Mouse (Mus musculus): Measurements from ENCODE around the gene Abhd12b. TPM values are rescaled to one million over a fixed set of nuclear protein-coding genes. Genes with fewer than 3 reads are reported as not detected.

Gene Abhd12b
- polyA plus RNA-seq, 1 experiment from 2014 or later = not detected

DNA sequence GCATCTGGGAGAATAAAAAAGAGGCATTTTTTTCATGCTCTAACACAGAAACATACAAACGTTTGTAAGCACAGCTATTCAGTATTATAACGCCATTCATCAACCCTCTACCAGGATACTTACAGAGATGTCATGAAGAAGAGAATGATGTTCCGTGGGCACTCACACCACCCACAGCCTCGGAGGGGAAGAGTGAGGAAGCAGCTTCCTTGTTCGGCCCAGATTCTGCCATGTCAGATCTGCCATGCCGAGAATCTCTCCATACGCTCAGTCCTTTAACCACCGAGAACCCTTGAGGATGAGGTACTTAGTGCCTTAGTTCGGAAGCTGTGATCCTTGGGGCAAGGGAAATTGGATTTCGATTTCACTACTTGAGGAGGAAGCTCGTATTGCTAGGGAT, 40.6 kb upstream of the Abhd12b start, which contains the start of gene Nin:
Nin (minus strand) TSS at position 367 of the 400 bp plus-strand sequence.
- ChIA-PET CTCF (no interaction called here), POLR2A (no interaction called here)
- no peak for ATAC-seq
- no peak for DNase-seq (ENCODE audit: low read depth, low spot score)
- no peak for TF ChIP-seq CTCF (IDR thresholded peaks at IDR 0.05)
- no peaks in the 10 kb centered on the region for H3K27me3 ChIP-seq
- in situ Hi-C loops (cut with MboI; ENCODE audit: low pct_unique_long_range_greater_than_20kb) = no loop called here

DNA sequence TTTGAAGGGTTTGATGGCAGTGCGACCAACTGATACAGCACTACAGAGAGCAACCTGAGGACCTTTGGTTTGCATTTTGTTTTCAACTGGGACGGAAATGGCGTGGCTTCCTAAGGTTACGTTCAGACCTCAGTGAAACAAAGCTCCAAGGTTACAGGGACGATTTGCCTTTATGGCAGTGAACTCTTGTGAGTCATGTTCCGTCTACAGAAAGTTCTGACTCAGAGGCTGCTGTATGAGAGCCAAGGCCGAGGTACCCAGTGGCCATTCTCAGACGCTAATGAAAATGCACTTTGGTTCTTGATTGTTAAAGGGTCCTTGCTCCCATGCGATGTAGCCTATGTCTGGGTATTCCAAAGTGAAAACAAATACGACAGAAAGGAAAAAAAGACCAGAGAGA, 36.8 kb upstream of the Abhd12b start:
- peaks cover under 1% of the 10 kb centered on the region for H3K27me3 ChIP-seq
- peak; percentile 51 for ATAC-seq
- POLR2A ChIA-PET = no interaction called here
- in situ Hi-C loops (cut with MboI; ENCODE audit: low pct_unique_long_range_greater_than_20kb) = no loop called here
- TF ChIP-seq CTCF (IDR thresholded peaks at IDR 0.05) = no peak
- no peak for DNase-seq (ENCODE audit: low read depth, low spot score)
- CTCF ChIA-PET = interaction anchor here (1.1 to 1.3 kb wide), 2 partner anchors 11 to 13 kb away, joined by 3 read pairs; no protein-coding TSS in a partner anchor

- ChIA-PET CTCF (no interaction called here), POLR2A (no interaction called here)
- H3K27me3 ChIP-seq = peaks cover 11% of the 10 kb centered on the region
- in situ Hi-C loops (cut with MboI; ENCODE audit: low pct_unique_long_range_greater_than_20kb) = no loop called here
- ATAC-seq (no peak), DNase-seq (ENCODE audit: low read depth, low spot score) (no peak)
- no peak for TF ChIP-seq CTCF (IDR thresholded peaks at IDR 0.05)
Measured at GRCm38 (mm10) chr12:70118721-70119345, 35.1 kb upstream of the Abhd12b start.

DNA sequence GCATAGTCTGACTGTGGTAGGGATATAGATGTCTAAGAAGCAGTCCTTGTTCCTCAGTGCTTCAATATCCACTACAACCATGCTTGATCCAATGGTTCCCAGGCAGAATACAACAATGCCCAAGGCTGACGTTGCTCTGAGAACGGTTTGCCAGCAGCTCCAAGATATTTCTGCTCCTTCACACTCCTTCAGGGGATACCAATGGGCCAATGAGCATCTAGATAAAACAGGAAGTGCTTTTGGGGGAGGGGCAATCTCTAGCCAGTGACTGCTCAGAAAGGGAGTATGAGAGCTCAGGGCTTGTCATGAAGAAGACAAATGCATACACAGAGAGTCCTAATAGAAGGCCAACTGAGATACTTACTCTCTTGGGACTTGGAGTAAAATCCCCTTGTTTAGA, 34.4 kb upstream of the Abhd12b start:
- in situ Hi-C loops (cut with MboI; ENCODE audit: low pct_unique_long_range_greater_than_20kb) = no loop called here
- no peak for DNase-seq (ENCODE audit: low read depth, low spot score)
- no peak for TF ChIP-seq CTCF (IDR thresholded peaks at IDR 0.05)
- ATAC-seq = no peak
- peaks cover 12% of the 10 kb centered on the region for H3K27me3 ChIP-seq
- ChIA-PET POLR2A (no interaction called here), CTCF (no interaction called here)

DNA sequence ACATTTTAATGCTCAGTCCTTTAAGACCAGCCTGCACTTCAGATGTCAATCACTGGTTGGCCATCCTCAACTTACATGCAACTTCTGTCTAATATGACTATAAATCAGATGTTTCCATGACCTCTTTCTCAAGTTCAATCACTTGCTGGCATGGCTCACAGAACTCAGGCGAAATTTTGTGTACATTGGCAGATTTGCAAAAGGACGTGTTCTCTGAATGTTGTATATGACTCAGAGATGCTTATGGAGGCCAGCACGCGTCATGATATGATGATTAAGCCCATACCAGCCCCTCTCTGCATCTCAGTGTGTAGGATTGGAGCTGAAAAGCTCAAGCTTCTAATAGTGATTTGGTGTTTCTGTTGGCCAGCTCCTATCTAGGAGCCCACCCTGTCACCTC, 27.3 kb upstream of the Abhd12b start:
- ATAC-seq = no peak
- ChIA-PET CTCF (no interaction called here), POLR2A (no interaction called here)
- no peak for TF ChIP-seq CTCF (IDR thresholded peaks at IDR 0.05)
- H3K27me3 ChIP-seq = peaks cover 31% of the 10 kb centered on the region
- DNase-seq (ENCODE audit: low read depth, low spot score) = no peak
- in situ Hi-C loops (cut with MboI; ENCODE audit: low pct_unique_long_range_greater_than_20kb) = no loop called here

DNA sequence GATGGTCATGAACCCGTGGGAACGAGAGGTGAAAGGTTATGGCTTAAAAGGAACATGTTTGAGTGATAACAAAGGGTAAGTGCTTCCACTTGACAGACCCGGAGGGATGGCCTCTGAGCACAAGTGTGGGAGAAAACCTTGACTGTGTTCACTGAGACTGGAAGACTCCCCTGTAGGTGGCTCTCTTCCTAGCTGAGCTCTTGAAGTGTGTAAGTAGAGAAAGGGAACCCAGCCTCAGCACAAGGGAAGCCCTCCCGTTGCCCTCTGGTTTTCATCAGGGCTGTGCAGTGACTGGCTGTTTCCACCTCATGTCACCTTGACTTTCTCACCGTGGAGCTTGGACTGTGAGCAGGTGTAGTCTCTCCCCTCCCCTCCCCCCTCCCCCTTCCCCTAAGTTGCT, 24.8 kb upstream of the Abhd12b start:
- DNase-seq (ENCODE audit: low read depth, low spot score) (no peak), ATAC-seq (no peak)
- in situ Hi-C loops (cut with MboI; ENCODE audit: low pct_unique_long_range_greater_than_20kb) = no loop called here

DNA sequence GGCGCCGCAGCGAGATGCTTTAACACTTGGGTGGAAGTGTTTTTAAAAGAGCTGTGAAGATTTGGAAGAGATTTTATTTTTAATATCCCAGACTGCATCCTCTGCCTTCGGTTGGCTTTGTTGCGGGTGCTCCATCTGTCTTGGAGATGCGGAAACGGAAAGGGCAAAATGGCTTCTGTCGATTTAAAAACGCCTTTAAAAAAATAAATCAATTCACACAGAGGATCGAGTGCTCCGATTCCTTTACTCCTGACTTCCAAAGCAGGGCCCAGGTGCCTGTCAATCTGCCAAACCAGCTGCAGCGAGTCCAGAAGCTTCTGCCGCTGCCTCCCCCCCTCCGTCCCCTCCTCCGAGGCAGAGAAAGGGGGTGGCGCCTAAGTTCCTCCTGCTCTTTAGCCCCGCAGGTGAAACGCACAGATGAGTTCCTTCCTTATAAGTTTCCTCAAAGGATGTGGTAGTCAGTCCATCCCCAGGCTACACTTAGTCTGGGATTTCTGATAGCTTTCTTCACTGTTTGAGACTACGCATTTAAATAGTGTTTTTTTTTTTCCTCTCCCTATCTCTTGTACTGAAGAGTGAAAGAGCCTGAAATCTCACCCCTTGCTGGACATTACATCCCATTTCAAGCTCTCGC, 22.8 kb upstream of the Abhd12b start:
- no peak for ATAC-seq

More for the DNA sequence above, 24.8 kb upstream of the Abhd12b start:
- no peak for TF ChIP-seq CTCF (IDR thresholded peaks at IDR 0.05)
- POLR2A ChIA-PET = no interaction called here
- CTCF ChIA-PET = interaction anchor here (1.2 kb wide), 1 partner anchor 10 kb away, joined by 3 read pairs; no protein-coding TSS in a partner anchor
- peaks cover 20% of the 10 kb centered on the region for H3K27me3 ChIP-seq

DNA sequence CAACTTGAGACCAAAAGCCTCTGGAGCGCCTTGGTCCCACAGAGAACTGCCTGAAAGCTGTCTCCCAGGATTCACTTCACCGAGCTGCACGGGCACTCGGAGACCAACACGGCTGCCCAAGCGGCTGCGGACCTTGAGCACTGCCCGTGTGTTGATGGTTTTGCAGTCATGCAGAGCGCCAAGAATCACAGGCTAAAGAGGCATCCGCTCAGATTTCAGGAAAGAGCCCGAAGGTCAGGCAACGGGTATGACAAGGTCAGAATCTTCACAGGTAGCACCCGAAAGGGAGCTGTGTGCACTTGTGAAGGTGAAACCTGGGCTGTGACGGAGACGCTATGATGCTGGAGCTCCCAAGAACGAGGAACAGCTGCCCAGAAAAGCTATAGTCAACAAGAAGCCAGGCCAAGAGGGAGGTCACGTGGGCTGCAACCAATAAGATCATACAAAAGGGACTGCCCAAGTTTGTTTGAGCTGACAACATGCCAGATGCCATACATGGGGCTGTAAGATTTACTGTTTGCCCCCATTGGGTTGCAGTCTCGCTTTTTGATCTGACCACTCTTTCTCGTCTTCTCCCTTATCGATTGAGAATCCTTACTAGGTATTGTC, 19.2 kb upstream of the Abhd12b start:
- DNase-seq (ENCODE audit: low read depth, low spot score) = no peak
- CTCF ChIA-PET = no interaction called here
- H3K27me3 ChIP-seq = peaks cover 9% of the 10 kb centered on the region
- in situ Hi-C loops (cut with MboI; ENCODE audit: low pct_unique_long_range_greater_than_20kb) = no loop called here
- POLR2A ChIA-PET = no interaction called here
- no peak for TF ChIP-seq CTCF (IDR thresholded peaks at IDR 0.05)
- ATAC-seq = no peak

More for the DNA sequence above, 22.8 kb upstream of the Abhd12b start:
- in situ Hi-C loops (cut with MboI; ENCODE audit: low pct_unique_long_range_greater_than_20kb) = no loop called here
- ChIA-PET POLR2A (no interaction called here), CTCF (interaction anchor here (1.2 to 1.5 kb wide), 2 partner anchors 13 to 26 kb away, joined by 3 to 5 read pairs; no protein-coding TSS in a partner anchor)
- H3K27me3 ChIP-seq = peaks cover 14% of the 10 kb centered on the region
- no peak for TF ChIP-seq CTCF (IDR thresholded peaks at IDR 0.05)
- DNase-seq (ENCODE audit: low read depth, low spot score) = no peak

DNA sequence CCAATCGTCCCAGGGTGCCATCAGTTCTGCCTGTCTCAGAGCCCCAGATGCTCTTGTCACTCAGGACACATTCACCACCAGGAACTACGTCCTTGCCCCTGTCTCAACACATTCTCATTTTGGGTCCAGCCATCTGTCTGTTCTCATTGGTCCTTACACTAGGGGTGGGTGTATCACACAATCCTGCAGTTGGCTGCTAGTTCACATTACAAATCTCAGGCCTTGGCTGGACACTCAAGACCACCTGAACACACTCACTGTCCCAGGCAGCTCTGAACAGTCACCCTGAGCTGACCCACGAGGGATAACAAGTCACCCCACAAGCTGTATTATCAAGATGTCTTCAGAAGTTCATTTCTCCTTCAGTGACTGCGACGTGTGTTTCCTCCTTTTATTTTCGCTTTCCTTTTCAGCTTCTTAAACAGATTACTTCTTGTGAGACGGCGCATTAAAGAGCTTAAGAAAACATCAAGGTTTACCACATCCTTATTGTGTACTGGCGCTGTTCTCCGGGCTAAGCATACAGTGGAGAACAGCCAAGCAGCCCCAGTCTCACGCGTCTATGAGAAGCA, 17.7 kb upstream of the Abhd12b start:
- no peak for TF ChIP-seq CTCF (IDR thresholded peaks at IDR 0.05)
- H3K27me3 ChIP-seq = no peaks in the 10 kb centered on the region
- ChIA-PET CTCF (interaction anchor here (0.7 to 1.2 kb wide), 2 partner anchors 9 kb away, joined by 3 to 4 read pairs; no protein-coding TSS in a partner anchor), POLR2A (interaction anchor here (0.6 kb wide), 1 partner anchor 69 kb away, joined by 3 read pairs; no protein-coding TSS in a partner anchor)
- in situ Hi-C loops (cut with MboI; ENCODE audit: low pct_unique_long_range_greater_than_20kb) = no loop called here
- ATAC-seq (no peak), DNase-seq (ENCODE audit: low read depth, low spot score) (no peak)

- no peak for DNase-seq (ENCODE audit: low read depth, low spot score)
- CTCF ChIA-PET = interaction anchor here (1.2 kb wide), 1 partner anchor 9 kb away, joined by 4 read pairs; no protein-coding TSS in a partner anchor
- H3K27me3 ChIP-seq = no peaks in the 10 kb centered on the region
- TF ChIP-seq CTCF (IDR thresholded peaks at IDR 0.05) = no peak
- POLR2A ChIA-PET = interaction anchor here (0.6 kb wide), 1 partner anchor 70 kb away, joined by 3 read pairs; no protein-coding TSS in a partner anchor
- no peak for ATAC-seq
- in situ Hi-C loops (cut with MboI; ENCODE audit: low pct_unique_long_range_greater_than_20kb) = no loop called here
Measured at GRCm38 (mm10) chr12:70137095-70137494, 16.8 kb upstream of the Abhd12b start.

DNA sequence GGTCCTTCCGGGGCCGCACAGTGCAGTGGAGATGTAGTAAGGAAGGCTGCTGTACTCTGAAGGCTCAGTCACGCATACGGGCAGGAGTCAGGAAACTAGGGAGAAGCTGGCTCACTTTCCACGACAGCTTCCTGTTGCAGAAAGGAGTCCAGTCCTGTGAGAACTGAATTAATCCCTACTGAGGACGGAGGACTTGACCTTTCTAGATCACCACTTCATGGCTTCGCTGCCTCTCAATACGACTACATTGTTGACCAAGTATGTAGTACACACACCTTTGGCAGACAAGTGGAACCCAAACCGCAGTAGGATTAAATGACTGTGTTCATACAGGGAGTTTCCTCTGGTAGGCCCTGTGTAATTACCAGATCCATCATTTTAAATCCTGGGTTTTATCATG, 16.3 kb upstream of the Abhd12b start:
- peak; percentile 44 for DNase-seq (ENCODE audit: low read depth, low spot score)
- ChIA-PET CTCF (no interaction called here), POLR2A (no interaction called here)
- TF ChIP-seq CTCF (IDR thresholded peaks at IDR 0.05) = no peak
- H3K27me3 ChIP-seq = no peaks in the 10 kb centered on the region
- in situ Hi-C loops (cut with MboI; ENCODE audit: low pct_unique_long_range_greater_than_20kb) = no loop called here
- ATAC-seq = peak; percentile 26

Measured in Patski (cell line).